Mouse (Mus musculus) heart, postnatal 10 days (tissue): ENCODE results near the gene Klf7. TPM values are rescaled to one million over a fixed set of nuclear protein-coding genes. Genes with fewer than 3 reads are reported as not detected.

ENCODE experiments used
- DNase-seq, 2 experiments: peaks; one replicate each; pipeline ENCODE4 v3.0.0; 2021
- intact Hi-C: fragments of 180-260 bp; cut with DNase I; formaldehyde crosslinking; loops from one replicate; pipeline ENCODE4 v1.15.1; 2025
- total RNA-seq, 2 experiments: library from RNA; stranded (reverse); gene quantifications; 2 replicates each; pipeline ENCODE4 v1.2.3; 2021

Klf7 gene
- total RNA-seq, 2 experiments from 2014 or later: 21.5 to 24.0 TPM

- intact Hi-C loops: no loop called here
- DNase-seq: peak in 1 of 2 experiments; percentile 34
Measured at GRCm38 (mm10) chr1:64107526-64107925, 14.6 kb downstream of the Klf7 start.

DNA sequence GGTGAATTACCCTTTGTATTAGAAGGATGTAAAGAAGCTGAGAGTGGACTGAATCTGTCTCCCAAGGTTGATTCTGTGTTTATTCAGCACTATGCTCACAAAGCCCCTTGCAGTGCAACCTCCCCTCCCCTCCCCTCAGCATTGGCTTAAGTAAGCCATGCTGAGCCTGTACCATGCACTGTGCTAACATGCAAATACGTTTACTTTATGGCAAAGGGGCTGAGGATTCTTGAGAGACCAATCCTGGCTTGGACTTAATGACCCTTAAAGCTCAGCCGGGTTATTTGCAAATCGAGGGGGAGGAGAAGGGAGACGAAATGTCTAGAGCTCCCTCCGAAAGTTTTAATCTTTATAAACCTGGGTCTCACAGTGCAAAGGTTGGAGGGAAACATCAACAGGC is 16.0 kb downstream of the Klf7 start:
- no peak for DNase-seq
- intact Hi-C loops: no loop called here

- DNase-seq: no peak
- intact Hi-C loops: no loop called here
Measured at GRCm38 (mm10) chr1:64105181-64105646, 16.9 kb downstream of the Klf7 start.

DNA sequence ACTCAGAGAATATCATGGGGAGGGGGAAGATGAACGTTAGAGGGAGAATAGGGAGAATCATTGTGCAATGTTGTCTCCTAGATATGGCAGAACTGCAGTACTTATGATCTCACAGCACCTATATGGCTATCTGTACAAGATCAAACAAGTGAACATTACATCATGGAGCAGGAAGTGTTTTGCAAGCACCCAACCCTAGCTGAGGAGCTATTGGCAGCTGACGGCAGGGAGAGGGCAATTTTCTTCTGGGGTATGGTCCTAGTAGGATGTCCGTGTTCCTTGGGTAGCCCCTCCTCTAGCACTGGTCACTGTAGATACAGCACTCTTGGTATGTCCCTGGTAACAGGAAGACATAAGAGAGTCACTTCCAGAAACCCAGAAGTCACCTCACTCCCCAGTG is 17.4 kb downstream of the Klf7 start:
- DNase-seq: no peak
- intact Hi-C loops: no loop called here

DNA sequence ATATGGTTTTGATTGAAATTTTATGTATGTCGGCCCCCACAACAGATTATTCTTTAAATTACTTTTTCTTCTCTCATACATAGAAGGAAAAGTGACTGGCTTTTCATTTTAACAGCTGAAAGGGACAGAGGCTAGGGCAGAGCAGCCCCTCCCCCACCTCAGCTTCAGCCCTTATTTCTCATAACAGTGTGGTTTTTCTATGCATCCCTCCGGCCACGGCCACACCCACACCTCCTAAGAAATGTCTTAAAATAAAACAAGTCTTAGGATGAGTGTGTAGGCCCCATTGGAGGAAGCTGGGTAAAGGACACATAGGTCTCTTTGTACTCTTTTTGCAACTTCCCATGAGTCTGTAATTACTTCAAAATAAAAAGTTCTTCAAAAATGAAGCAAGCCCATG is 20.8 kb downstream of the Klf7 start:
- intact Hi-C loops: loop anchor here (2.0 kb wide), 1 partner anchor 13 kb away; no protein-coding TSS in a partner anchor
- DNase-seq: no peak

DNA sequence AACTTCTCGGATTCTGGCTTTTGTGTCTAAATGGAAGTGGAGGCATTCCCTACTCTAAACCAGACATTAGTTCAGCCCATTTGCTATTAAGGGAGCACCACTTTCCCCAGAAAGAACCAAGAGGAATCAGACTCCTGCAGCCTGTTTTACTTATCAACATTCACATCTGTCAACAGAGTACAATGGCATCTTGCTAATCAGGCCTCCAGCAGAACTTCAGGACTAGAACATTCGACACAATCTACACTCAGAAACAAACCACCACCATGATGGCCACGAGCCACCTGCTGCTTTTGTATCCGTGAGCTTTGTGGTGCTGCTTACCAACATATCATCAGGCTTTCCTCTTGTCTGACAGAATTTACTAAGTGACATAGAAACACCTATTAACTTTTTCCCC is 23.3 kb downstream of the Klf7 start:
- intact Hi-C loops: no loop called here
- DNase-seq: no peak

- intact Hi-C loops: no loop called here
- peak in 1 of 2 experiments; percentile 23 for DNase-seq
Measured at GRCm38 (mm10) chr1:64097640-64098287, 24.3 kb downstream of the Klf7 start.

GRCm38 (mm10) chr1:64093018-64093417 is 29.1 kb downstream of the Klf7 start:
- no peak for DNase-seq
- intact Hi-C loops: no loop called here

DNA sequence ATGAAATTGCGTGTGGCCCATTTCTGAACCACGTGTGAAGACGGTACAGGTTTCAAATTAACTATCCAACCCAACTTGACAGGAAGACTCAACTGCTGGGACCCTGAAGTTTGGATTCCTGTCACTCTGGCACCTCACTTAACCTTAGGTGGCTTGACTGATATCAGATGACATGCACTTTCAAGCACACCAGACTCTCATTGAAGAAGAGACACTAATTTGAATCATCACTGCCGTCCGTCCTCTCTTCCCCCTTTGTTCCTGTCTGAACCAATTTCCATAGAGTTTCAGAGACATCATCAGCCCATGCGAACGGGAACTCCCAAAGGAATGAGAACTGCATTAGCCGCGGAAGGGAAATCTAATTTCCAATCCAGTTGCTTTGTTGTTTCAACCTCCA is 30.5 kb downstream of the Klf7 start:
- intact Hi-C loops: no loop called here
- no peak for DNase-seq

DNA sequence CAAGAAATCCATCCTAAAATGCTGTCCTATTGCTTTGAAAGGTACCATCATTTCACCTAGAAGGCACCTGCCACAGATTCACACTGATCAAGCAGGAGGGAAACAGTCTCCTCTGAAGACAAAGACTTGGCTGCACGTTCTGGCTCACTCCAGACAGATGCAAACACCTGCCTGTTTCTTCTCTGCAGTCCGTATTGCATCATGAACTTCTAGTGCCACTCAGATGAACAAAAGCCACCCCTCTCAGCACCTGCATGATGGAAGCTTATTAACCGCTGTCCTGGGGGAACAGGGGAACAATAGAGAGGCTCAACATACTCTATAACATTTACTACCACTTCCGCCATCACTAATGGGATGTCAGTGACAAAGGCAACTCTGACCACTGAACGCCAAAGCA is 31.5 kb downstream of the Klf7 start:
- no peak for DNase-seq
- intact Hi-C loops: no loop called here

- intact Hi-C loops: no loop called here
Measured at GRCm38 (mm10) chr1:64089691-64090090, 32.4 kb downstream of the Klf7 start.

DNA sequence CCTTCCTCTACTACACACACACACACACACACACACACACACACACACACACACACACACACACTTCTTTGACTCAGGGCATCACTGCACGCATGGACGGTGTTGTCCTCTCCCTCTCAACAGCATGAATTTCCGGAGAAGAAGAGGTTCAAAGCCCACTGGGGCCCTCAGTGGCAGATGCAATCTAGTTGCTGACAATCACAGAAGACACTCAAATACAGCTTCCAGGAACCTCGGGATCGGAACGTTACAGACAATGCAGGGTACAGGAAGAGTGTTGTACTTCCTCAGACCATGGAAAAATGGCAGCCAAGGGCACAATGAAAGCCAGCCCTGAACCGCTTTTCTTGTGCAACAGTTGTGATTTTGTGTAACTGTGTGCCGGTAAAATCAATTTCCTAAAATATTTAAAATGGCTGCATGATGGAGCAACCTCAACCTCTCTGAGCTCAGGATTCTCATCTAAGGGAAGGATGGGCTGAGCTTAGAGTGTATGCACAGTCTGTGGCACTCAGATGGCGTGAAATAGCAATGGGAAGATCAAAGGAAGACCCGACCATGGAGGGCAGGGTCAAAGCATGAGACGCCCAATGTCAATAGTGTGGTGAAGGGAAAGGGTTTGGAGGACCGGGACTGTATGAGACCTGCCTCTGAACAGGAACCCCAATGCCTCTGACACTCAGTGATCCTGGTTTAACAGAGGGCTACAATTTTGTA is 33.3 kb downstream of the Klf7 start:
- intact Hi-C loops: no loop called here
- DNase-seq: no peak

More at GRCm38 (mm10) chr1:64089691-64090090, 32.4 kb downstream of the Klf7 start:
- no peak for DNase-seq

- peak; percentile 53 to 62 for DNase-seq
- intact Hi-C loops: loop anchor here (2.0 kb wide), 1 partner anchor 31 kb away; no protein-coding TSS in a partner anchor
Measured at GRCm38 (mm10) chr1:64087657-64088603, 34.2 kb downstream of the Klf7 start.

- intact Hi-C loops: loop anchor here (2.0 kb wide), 1 partner anchor 33 kb away; no protein-coding TSS in a partner anchor
- DNase-seq: no peak
Measured at GRCm38 (mm10) chr1:64085875-64086274, 36.2 kb downstream of the Klf7 start.

GRCm38 (mm10) chr1:64085361-64085760 is 36.7 kb downstream of the Klf7 start:
- DNase-seq: no peak
- intact Hi-C loops: no loop called here

DNA sequence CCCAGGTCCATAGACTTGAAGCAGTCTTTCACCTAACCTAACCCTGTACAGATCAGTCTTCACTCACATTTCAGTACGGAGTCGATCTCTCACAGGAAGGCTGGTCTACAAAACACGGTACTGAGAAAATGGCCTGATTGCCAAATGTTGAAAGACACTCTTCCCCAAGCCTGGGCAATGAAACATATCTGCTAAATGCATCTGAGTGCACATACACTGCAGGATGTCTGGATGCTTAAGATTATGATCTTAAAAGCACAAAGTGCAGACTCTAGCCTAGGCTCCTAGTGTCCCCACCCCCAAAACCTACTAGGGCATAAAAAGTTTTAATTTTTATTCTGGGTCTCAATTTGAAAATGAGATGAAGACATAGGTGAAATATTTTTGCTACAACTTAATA is 37.4 kb downstream of the Klf7 start:
- intact Hi-C loops: no loop called here
- DNase-seq: no peak

GRCm38 (mm10) chr1:64081791-64082190 is 40.3 kb downstream of the Klf7 start:
- intact Hi-C loops: no loop called here
- no peak for DNase-seq

GRCm38 (mm10) chr1:64081217-64081616 is 40.9 kb downstream of the Klf7 start:
- intact Hi-C loops: no loop called here
- DNase-seq: no peak

DNA sequence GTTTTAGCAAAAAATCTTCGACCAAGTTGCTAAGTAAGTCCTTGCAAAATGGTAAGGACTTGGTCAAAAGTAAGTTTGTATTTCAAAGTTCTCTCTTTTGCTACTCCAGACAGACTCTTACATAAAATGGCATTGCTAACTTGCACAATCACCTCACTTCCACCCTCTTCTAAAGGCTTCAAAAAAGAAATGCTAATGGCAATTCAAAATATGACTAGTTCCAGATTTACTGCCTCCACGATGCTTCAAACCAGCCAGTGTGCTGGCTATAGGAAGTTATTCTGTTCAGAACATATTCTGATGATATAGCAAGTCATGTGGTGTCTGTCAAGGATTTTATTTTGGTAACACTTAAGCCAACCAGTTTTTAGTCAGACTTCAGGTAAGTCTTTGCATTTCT is 41.8 kb downstream of the Klf7 start:
- intact Hi-C loops: no loop called here
- DNase-seq: no peak

DNA sequence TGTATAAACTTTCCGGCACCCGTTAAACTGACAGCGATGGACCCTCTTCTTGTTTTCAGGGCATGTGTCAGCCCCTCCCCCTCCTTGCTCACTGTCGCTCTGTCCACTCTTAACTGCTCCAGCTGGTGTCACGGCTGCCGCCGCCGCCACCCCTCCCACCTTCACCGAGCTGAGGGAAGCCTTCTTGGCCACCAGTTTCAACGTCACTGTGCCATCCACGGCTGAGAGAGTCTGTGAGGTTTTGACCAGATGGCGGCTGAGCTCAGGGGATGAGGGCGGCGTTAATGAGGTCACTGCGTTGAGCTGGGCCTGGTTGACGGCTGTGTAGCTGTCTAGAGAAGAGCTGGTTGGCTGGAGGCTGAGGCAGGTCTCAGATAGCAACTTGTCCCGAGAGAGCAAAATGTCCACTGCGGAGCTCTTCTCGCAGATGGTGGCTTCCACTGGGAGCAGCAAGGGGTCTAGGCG is 43.3 kb downstream of the Klf7 start:
- peak; percentile 45 to 51 for DNase-seq
- intact Hi-C loops: loop anchor here (1.0 to 2.0 kb wide), 2 partner anchors 37 to 40 kb away; no protein-coding TSS in a partner anchor
